Mouse (Mus musculus): ENCODE measurements around the gene Hps4. TPM values are rescaled to one million over a fixed set of nuclear protein-coding genes. Genes with fewer than 3 reads are reported as not detected.

Hps4 gene
- polyA plus RNA-seq, 1 experiment from 2014 or later = 42.0 TPM

DNA sequence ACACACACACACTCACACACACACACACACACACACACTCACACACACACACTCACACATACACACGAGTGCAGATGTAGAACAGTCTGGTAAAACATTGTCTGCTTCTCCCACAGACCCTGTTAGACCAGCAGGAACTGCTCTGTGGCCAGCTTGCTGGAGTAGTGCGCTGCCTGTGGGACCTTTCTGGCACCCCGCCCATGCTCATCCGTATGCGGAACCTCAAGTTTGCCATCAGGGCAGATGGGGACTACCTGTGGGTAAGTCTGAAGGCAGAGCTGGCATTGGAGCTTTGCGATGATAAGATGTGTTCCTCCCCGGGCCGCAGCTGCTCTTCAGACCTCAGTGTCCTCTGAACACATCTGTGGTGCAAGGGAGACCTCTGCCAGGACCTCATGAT, 6.3 kb downstream of the Hps4 start:
- Histone ChIP-seq H3K36me3 (ENCODE audit: control insufficient read depth, insufficient read depth, low read length) (peaks cover 69% of the 10 kb centered on the region), H3K9me3 (ENCODE audit: control insufficient read depth, low read length) (no peaks in the 10 kb centered on the region), H3K4me1 (ENCODE audit: control insufficient read depth, insufficient read depth, low read length) (0 out of 2 replicates have a peak, but pooled peaks cover 6% of the 10 kb centered on the region), H3K9ac (replicated peaks; ENCODE audit: low read length) (no peak overlapping the region), H3K27me3 (ENCODE audit: control insufficient read depth, insufficient read depth, low read length) (no peaks in the 10 kb centered on the region), H3K4me2 (ENCODE audit: low read length) (no peak overlapping the region), H3K4me3 (replicated peaks; ENCODE audit: low read depth, low read length) (no peak overlapping the region), H3K27ac (replicated peaks; ENCODE audit: low read depth, low read length) (no peak overlapping the region)
- WGBS = 95% methylated on average over 8 of the region's 8 CpGs
- DNase-seq = no peak
- no peak for ATAC-seq (ENCODE audit: low FRiP score, low TSS enrichment)

DNA sequence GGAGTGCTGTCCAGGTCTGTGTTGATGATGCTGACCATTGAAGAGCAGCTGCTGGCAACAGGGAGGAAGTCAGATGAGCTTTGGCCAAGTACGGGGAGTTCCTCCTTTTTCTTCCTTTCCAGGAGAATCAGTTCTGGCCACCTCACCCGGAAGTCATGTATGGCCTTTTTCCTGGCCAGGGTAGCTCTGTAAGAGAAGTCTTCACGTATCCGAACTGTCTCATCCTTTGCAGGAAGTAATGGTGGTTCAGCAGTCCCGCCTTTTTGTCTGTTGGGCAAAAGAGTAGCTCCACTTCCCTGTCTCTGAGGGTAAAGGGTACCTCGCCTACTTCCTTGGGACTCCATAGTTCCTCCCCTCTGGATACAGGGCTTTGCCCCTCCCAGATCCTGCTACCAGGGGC, 12.6 kb downstream of the Hps4 start:
- ATAC-seq (ENCODE audit: low FRiP score, low TSS enrichment) (no peak), DNase-seq (no peak)
- Histone ChIP-seq H3K4me2 (ENCODE audit: low read length) (no peak overlapping the region), H3K9me3 (ENCODE audit: control insufficient read depth, low read length) (no peaks in the 10 kb centered on the region), H3K4me1 (ENCODE audit: control insufficient read depth, insufficient read depth, low read length) (no peaks in the 10 kb centered on the region), H3K4me3 (replicated peaks; ENCODE audit: low read depth, low read length) (no peak overlapping the region), H3K36me3 (ENCODE audit: control insufficient read depth, insufficient read depth, low read length) (peaks cover 54% of the 10 kb centered on the region), H3K27ac (replicated peaks; ENCODE audit: low read depth, low read length) (no peak overlapping the region), H3K27me3 (ENCODE audit: control insufficient read depth, insufficient read depth, low read length) (no peaks in the 10 kb centered on the region), H3K9ac (replicated peaks; ENCODE audit: low read length) (no peak overlapping the region)
- WGBS = 93% methylated on average over 6 of the region's 6 CpGs

- no peaks in the 10 kb centered on the region for H3K27me3 ChIP-seq (ENCODE audit: control insufficient read depth, insufficient read depth, low read length)
- no peak for DNase-seq
- no peak for ATAC-seq (ENCODE audit: low FRiP score, low TSS enrichment)
- H3K27ac ChIP-seq (replicated peaks; ENCODE audit: low read depth, low read length) = no peak within 1 kb of the TSS
- peaks cover 50% of the 10 kb centered on the region for H3K36me3 ChIP-seq (ENCODE audit: control insufficient read depth, insufficient read depth, low read length)
- H3K4me3 ChIP-seq (replicated peaks; ENCODE audit: low read depth, low read length) = no peak within 1 kb of the TSS
- H3K9ac ChIP-seq (replicated peaks; ENCODE audit: low read length) = no peak within 1 kb of the TSS
- no peaks in the 10 kb centered on the region for H3K9me3 ChIP-seq (ENCODE audit: control insufficient read depth, low read length)
- 65% methylated on average over 13 of the region's 13 CpGs for WGBS
- no peak within 1 kb of the TSS for H3K4me2 ChIP-seq (ENCODE audit: low read length)
- H3K4me1 ChIP-seq (ENCODE audit: control insufficient read depth, insufficient read depth, low read length) = no peaks in the 10 kb centered on the region
Measured at GRCm38 (mm10) chr5:112355910-112356309, 13.0 kb downstream of the Hps4 start, which contains the start of gene Gm6583. Gene Gm6583 (minus strand): TSS chr5:112356033.

DNA sequence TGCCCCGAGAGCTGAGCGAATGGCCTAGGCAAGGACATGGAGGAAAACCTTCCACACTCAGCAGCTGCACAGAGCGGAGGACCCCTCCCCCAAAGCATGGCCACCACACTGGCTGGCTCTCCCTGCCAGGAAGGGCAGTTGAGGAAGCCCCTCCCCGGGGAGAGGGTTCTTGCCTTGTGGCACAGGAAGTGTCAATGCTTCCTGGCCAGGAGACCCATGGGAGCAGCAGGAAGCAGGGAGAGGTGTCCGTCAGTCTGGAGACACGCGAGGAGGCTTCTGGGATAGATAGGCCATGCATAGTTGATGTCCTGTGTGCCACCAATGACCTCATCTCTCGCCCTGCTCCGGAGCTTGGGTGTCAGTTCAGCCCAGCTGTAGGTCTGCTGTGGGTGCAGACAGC, 13.4 kb downstream of the Hps4 start:
- H3K27ac ChIP-seq (replicated peaks; ENCODE audit: low read depth, low read length) = no peak overlapping the region
- H3K9me3 ChIP-seq (ENCODE audit: control insufficient read depth, low read length) = no peaks in the 10 kb centered on the region
- no peak overlapping the region for H3K4me3 ChIP-seq (replicated peaks; ENCODE audit: low read depth, low read length)
- WGBS = 96% methylated on average over 9 of the region's 9 CpGs
- H3K36me3 ChIP-seq (ENCODE audit: control insufficient read depth, insufficient read depth, low read length) = peaks cover 47% of the 10 kb centered on the region
- DNase-seq (no peak), ATAC-seq (ENCODE audit: low FRiP score, low TSS enrichment) (no peak)
- H3K9ac ChIP-seq (replicated peaks; ENCODE audit: low read length) = no peak overlapping the region
- no peaks in the 10 kb centered on the region for H3K4me1 ChIP-seq (ENCODE audit: control insufficient read depth, insufficient read depth, low read length)
- no peaks in the 10 kb centered on the region for H3K27me3 ChIP-seq (ENCODE audit: control insufficient read depth, insufficient read depth, low read length)
- H3K4me2 ChIP-seq (ENCODE audit: low read length) = no peak overlapping the region

DNA sequence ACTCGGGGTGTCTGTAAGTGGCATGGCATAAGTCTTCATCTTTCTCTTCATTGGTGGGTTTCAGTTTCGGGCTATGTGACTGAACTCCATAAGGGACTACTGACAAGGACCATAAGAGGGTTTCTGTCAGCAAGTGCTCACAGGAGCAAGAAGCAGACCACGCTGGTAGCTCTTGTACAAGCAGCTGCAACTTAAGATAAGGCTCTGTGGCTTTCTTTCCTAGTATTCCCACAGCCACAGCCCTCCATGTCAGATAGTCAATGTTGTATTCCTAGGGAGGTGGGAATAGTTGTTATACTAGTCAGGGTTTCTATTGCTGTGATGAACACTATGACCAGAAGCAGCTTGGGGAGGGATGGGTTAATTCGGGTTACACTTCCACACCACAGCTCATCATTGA, 16.6 kb downstream of the Hps4 start:
- Histone ChIP-seq H3K27me3 (ENCODE audit: control insufficient read depth, insufficient read depth, low read length) (no peaks in the 10 kb centered on the region), H3K4me3 (replicated peaks; ENCODE audit: low read depth, low read length) (no peak overlapping the region), H3K27ac (replicated peaks; ENCODE audit: low read depth, low read length) (no peak overlapping the region), H3K9me3 (ENCODE audit: control insufficient read depth, low read length) (no peaks in the 10 kb centered on the region), H3K4me2 (ENCODE audit: low read length) (no peak overlapping the region), H3K9ac (replicated peaks; ENCODE audit: low read length) (no peak overlapping the region), H3K36me3 (ENCODE audit: control insufficient read depth, insufficient read depth, low read length) (peaks cover 51% of the 10 kb centered on the region), H3K4me1 (ENCODE audit: control insufficient read depth, insufficient read depth, low read length) (no peaks in the 10 kb centered on the region)
- no peak for ATAC-seq (ENCODE audit: low FRiP score, low TSS enrichment)
- 96% methylated on average over 4 of the region's 4 CpGs for WGBS
- no peak for DNase-seq

- WGBS = 95% methylated on average over 3 of the region's 3 CpGs
- no peak overlapping the region for H3K4me3 ChIP-seq (replicated peaks; ENCODE audit: low read depth, low read length)
- H3K9me3 ChIP-seq (ENCODE audit: control insufficient read depth, low read length) = no peaks in the 10 kb centered on the region
- no peak overlapping the region for H3K27ac ChIP-seq (replicated peaks; ENCODE audit: low read depth, low read length)
- no peaks in the 10 kb centered on the region for H3K4me1 ChIP-seq (ENCODE audit: control insufficient read depth, insufficient read depth, low read length)
- no peak overlapping the region for H3K9ac ChIP-seq (replicated peaks; ENCODE audit: low read length)
- H3K4me2 ChIP-seq (ENCODE audit: low read length) = no peak overlapping the region
- no peak for ATAC-seq (ENCODE audit: low FRiP score, low TSS enrichment)
- no peak for DNase-seq
- H3K36me3 ChIP-seq (ENCODE audit: control insufficient read depth, insufficient read depth, low read length) = peaks cover 51% of the 10 kb centered on the region
- no peaks in the 10 kb centered on the region for H3K27me3 ChIP-seq (ENCODE audit: control insufficient read depth, insufficient read depth, low read length)
Measured at GRCm38 (mm10) chr5:112360077-112360476, 17.2 kb downstream of the Hps4 start.

DNA sequence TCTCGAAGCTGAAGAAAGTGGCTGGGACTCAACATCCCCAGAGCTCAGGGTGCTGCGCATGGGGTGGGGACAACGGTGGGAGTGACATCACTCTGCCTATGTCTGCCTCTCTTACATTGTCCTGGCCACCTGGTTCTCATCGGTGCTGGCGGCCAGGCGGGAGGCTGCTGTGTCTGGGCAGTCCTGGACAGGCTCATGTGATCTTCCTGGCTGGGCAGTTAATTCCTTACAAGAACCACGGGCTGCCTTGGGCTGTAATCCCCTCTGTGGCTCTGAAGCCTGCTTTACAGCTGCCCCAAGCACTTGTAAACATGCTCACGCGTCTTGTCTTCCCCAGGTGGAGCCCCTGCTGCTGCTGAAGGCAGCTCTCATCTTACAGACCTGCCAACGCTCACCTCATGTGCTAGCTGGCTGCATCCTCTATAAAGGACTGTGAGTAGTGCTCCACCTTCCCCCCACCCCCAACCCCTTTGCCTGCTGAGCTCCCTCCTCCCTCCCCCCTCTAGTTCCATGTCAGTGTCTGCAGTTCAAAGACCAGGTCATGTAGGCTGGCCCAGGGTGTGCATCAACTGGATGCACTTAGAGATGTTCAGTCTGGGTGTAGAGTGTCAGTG, 21.4 kb downstream of the Hps4 start:
- Histone ChIP-seq H3K36me3 (ENCODE audit: control insufficient read depth, insufficient read depth, low read length) (peaks cover 57% of the 10 kb centered on the region), H3K4me1 (ENCODE audit: control insufficient read depth, insufficient read depth, low read length) (0 out of 2 replicates have a peak, but pooled peaks cover 1% of the 10 kb centered on the region), H3K27me3 (ENCODE audit: control insufficient read depth, insufficient read depth, low read length) (no peaks in the 10 kb centered on the region), H3K9ac (replicated peaks; ENCODE audit: low read length) (no peak overlapping the region), H3K4me2 (ENCODE audit: low read length) (no peak overlapping the region), H3K9me3 (ENCODE audit: control insufficient read depth, low read length) (no peaks in the 10 kb centered on the region), H3K4me3 (replicated peaks; ENCODE audit: low read depth, low read length) (no peak overlapping the region), H3K27ac (replicated peaks; ENCODE audit: low read depth, low read length) (no peak overlapping the region)
- DNase-seq (no peak), ATAC-seq (ENCODE audit: low FRiP score, low TSS enrichment) (no peak)
- WGBS = 75% methylated on average over 10 of the region's 10 CpGs

GRCm38 (mm10) chr5:112366879-112367278, 24.0 kb downstream of the Hps4 start:
- Histone ChIP-seq H3K9ac (replicated peaks; ENCODE audit: low read length) (no peak overlapping the region), H3K27me3 (ENCODE audit: control insufficient read depth, insufficient read depth, low read length) (no peaks in the 10 kb centered on the region), H3K4me1 (ENCODE audit: control insufficient read depth, insufficient read depth, low read length) (peaks cover 26% of the 10 kb centered on the region), H3K4me3 (replicated peaks; ENCODE audit: low read depth, low read length) (no peak overlapping the region), H3K4me2 (ENCODE audit: low read length) (no peak overlapping the region), H3K27ac (replicated peaks; ENCODE audit: low read depth, low read length) (no peak overlapping the region), H3K36me3 (ENCODE audit: control insufficient read depth, insufficient read depth, low read length) (peaks cover 69% of the 10 kb centered on the region), H3K9me3 (ENCODE audit: control insufficient read depth, low read length) (no peaks in the 10 kb centered on the region)
- DNase-seq = no peak
- WGBS = 93% methylated on average over 6 of the region's 6 CpGs
- ATAC-seq (ENCODE audit: low FRiP score, low TSS enrichment) = no peak

- H3K27ac ChIP-seq (replicated peaks; ENCODE audit: low read depth, low read length) = no peak overlapping the region
Measured at GRCm38 (mm10) chr5:112367338-112367737, 24.5 kb downstream of the Hps4 start.

More at GRCm38 (mm10) chr5:112367338-112367737, 24.5 kb downstream of the Hps4 start:
- peaks cover 31% of the 10 kb centered on the region for H3K4me1 ChIP-seq (ENCODE audit: control insufficient read depth, insufficient read depth, low read length)
- 90% methylated on average over 4 of the region's 4 CpGs for WGBS
- peaks cover 66% of the 10 kb centered on the region for H3K36me3 ChIP-seq (ENCODE audit: control insufficient read depth, insufficient read depth, low read length)
- no peak overlapping the region for H3K9ac ChIP-seq (replicated peaks; ENCODE audit: low read length)
- H3K9me3 ChIP-seq (ENCODE audit: control insufficient read depth, low read length) = no peaks in the 10 kb centered on the region
- ATAC-seq (ENCODE audit: low FRiP score, low TSS enrichment) = no peak
- H3K4me2 ChIP-seq (ENCODE audit: low read length) = no peak overlapping the region
- H3K4me3 ChIP-seq (replicated peaks; ENCODE audit: low read depth, low read length) = no peak overlapping the region
- H3K27me3 ChIP-seq (ENCODE audit: control insufficient read depth, insufficient read depth, low read length) = no peaks in the 10 kb centered on the region
- DNase-seq = no peak
